Mouse (Mus musculus) adipocyte (in vitro differentiated cells): ENCODE measurements around the gene Shroom3.

Source experiments
- DNase-seq: peaks from one replicate; pipeline ENCODE4 v3.0.0-alpha.2; 2016; ENCODE audit warnings: low spot score

The Shroom3 gene

GRCm38 (mm10) chr5:92893711-92894110, 210.5 kb downstream of the Shroom3 start:
- no peak for DNase-seq

- DNase-seq: no peak
Measured at GRCm38 (mm10) chr5:92895877-92896276, 212.6 kb downstream of the Shroom3 start.

- no peak for DNase-seq
Measured at GRCm38 (mm10) chr5:92896725-92897280, 213.6 kb downstream of the Shroom3 start.

- DNase-seq: no peak
Measured at GRCm38 (mm10) chr5:92897766-92898745, 214.8 kb downstream of the Shroom3 start.

GRCm38 (mm10) chr5:92900470-92900869, 217.2 kb downstream of the Shroom3 start:
- no peak for DNase-seq

GRCm38 (mm10) chr5:92901870-92902269, 218.6 kb downstream of the Shroom3 start:
- DNase-seq: no peak

GRCm38 (mm10) chr5:92905146-92905545, 221.9 kb downstream of the Shroom3 start:
- no peak for DNase-seq

GRCm38 (mm10) chr5:92905594-92906008, 222.4 kb downstream of the Shroom3 start:
- no peak for DNase-seq

GRCm38 (mm10) chr5:92908227-92908626, 225.0 kb downstream of the Shroom3 start:
- no peak for DNase-seq

- no peak for DNase-seq
Measured at GRCm38 (mm10) chr5:92910838-92911237, 227.6 kb downstream of the Shroom3 start.

- DNase-seq: no peak
Measured at GRCm38 (mm10) chr5:92915421-92915820, 232.2 kb downstream of the Shroom3 start.

- no peak for DNase-seq
Measured at GRCm38 (mm10) chr5:92917755-92918154, 234.5 kb downstream of the Shroom3 start.

- no peak for DNase-seq
Measured at GRCm38 (mm10) chr5:92918170-92918569, 234.9 kb downstream of the Shroom3 start.

- DNase-seq: no peak
Measured at GRCm38 (mm10) chr5:92918866-92919265, 235.6 kb downstream of the Shroom3 start.

- DNase-seq: no peak
Measured at GRCm38 (mm10) chr5:92919390-92919789, 236.2 kb downstream of the Shroom3 start.

GRCm38 (mm10) chr5:92920984-92921383, 237.7 kb downstream of the Shroom3 start:
- DNase-seq: no peak

GRCm38 (mm10) chr5:92921728-92922127, 238.5 kb downstream of the Shroom3 start:
- no peak for DNase-seq

- peak; percentile 16 for DNase-seq
Measured at GRCm38 (mm10) chr5:92922981-92923380, 239.7 kb downstream of the Shroom3 start.

GRCm38 (mm10) chr5:92924851-92925477, 241.7 kb downstream of the Shroom3 start:
- DNase-seq: no peak

- DNase-seq: no peak
Measured at GRCm38 (mm10) chr5:92927667-92928066, 244.4 kb downstream of the Shroom3 start.

GRCm38 (mm10) chr5:92930557-92930956, 247.3 kb downstream of the Shroom3 start:
- no peak for DNase-seq

- no peak for DNase-seq
Measured at GRCm38 (mm10) chr5:92931298-92931697, 248.1 kb downstream of the Shroom3 start.

GRCm38 (mm10) chr5:92933010-92933409, 249.8 kb downstream of the Shroom3 start:
- DNase-seq: no peak
